Mouse (Mus musculus) olfactory bulb, adult 2 months (tissue): Measurements from ENCODE around the gene Lmf1.

Source experiments
- CTCF ChIP-seq: fragments of 200-500 bp; IDR thresholded peaks from 2 replicates; pipeline ENCODE4 v1.5.1; 2012; ENCODE audit warnings: low read depth, mild to moderate bottlenecking, low read length, moderate library complexity; ENCODE audit not compliant: insufficient read depth
- POLR2A ChIP-seq: fragments of 200-500 bp; IDR thresholded peaks from 2 replicates; pipeline ENCODE4 v1.6.1; 2012; ENCODE audit warnings: mild to moderate bottlenecking, low read depth, low read length, moderate library complexity; ENCODE audit not compliant: insufficient read depth

GRCm38 (mm10) chr17:25575208-25575971, 3.5 kb upstream of the Lmf1 start:
- TF ChIP-seq CTCF (no peak), POLR2A (no peak)
